Mouse (Mus musculus) heart, embryonic 13.5 days (tissue): ENCODE measurements at regions not wholly inside any gene's neighbourhood (a gene's known extent, or its start where the extent isn't known, plus 50 kb on each side); places are given as distances from the start of the nearest gene placed in this dataset.

Experiments
- ATAC-seq: fragments of 200-750 bp; cut with Nextera tagmentation; 2 replicates; pipeline ENCODE4 v1.8.0; 2017; ENCODE audit warnings: moderate TSS enrichment; ENCODE audit not compliant: insufficient number of reproducible peaks, low FRiP score, low TSS enrichment; ENCODE audit errors: extremely low read depth
- H3K27ac ChIP-seq: fragments of 300-500 bp; sonication (generic); replicated peaks from 2 replicates; pipeline ENCODE4 v1.5.1; 2015; ENCODE audit warnings: moderate library complexity, mild to moderate bottlenecking, inconsistent platforms
- H3K27me3 ChIP-seq: fragments of 300-500 bp; sonication (generic); replicated peaks from 2 replicates; pipeline ENCODE4 v1.6.1; 2015; ENCODE audit warnings: mild to moderate bottlenecking, inconsistent platforms
- H3K36me3 ChIP-seq: fragments of 300-500 bp; sonication (generic); 2 replicates; pipeline ENCODE4 v1.6.1; 2015; ENCODE audit warnings: mild to moderate bottlenecking, inconsistent platforms
- H3K4me1 ChIP-seq: fragments of 300-500 bp; sonication (generic); 2 replicates; pipeline ENCODE4 v1.6.1; 2015; ENCODE audit warnings: inconsistent platforms
- H3K4me2 ChIP-seq: fragments of 300-500 bp; sonication (generic); 2 replicates; pipeline ENCODE4 v1.6.1; 2015; ENCODE audit warnings: inconsistent platforms, mild to moderate bottlenecking, moderate library complexity
- H3K4me3 ChIP-seq: fragments of 300-500 bp; sonication (generic); 2 replicates; pipeline ENCODE4 v1.5.1; 2015; ENCODE audit warnings: moderate library complexity, mild to moderate bottlenecking, inconsistent platforms
- H3K9ac ChIP-seq: fragments of 300-500 bp; sonication (generic); 2 replicates; pipeline ENCODE4 v1.6.1; 2015; ENCODE audit warnings: inconsistent platforms, mild to moderate bottlenecking, moderate library complexity
- H3K9me3 ChIP-seq: fragments of 300-500 bp; sonication (generic); 2 replicates; pipeline ENCODE4 v1.6.1; 2016; ENCODE audit warnings: inconsistent platforms
- WGBS: fragments of 180-500 bp; shearing (Covaris S2); methylation state at CpG from one replicate; pipeline ENCODE4 v1.1.7; 2015; ENCODE audit warnings: mixed read lengths; 5-methylcytosine and 5-hydroxymethylcytosine counted together

- Histone ChIP-seq H3K4me3 (no peak overlapping the region), H3K9ac (no peak overlapping the region), H3K36me3 (no peaks in the 10 kb centered on the region), H3K4me1 (0 out of 2 replicates have a peak, but pooled peaks cover 4% of the 10 kb centered on the region), H3K4me2 (no peak overlapping the region), H3K27ac (no peak overlapping the region), H3K27me3 (no peaks in the 10 kb centered on the region), H3K9me3 (no peaks in the 10 kb centered on the region)
- WGBS, result 76% methylated on average over 3 of the region's 3 CpGs
- ATAC-seq, result no peak
Observed at GRCm38 (mm10) chr3:134015412-134015811, 220.9 kb upstream of the Cxxc4 start.

GRCm38 (mm10) chr3:134033862-134034261, 202.4 kb upstream of the Cxxc4 start:
- Histone ChIP-seq H3K4me2 (no peak overlapping the region), H3K9me3 (no peaks in the 10 kb centered on the region), H3K36me3 (no peaks in the 10 kb centered on the region), H3K27ac (no peak overlapping the region), H3K4me1 (no peaks in the 10 kb centered on the region), H3K4me3 (no peak overlapping the region), H3K27me3 (no peaks in the 10 kb centered on the region), H3K9ac (no peak overlapping the region)
- WGBS, result 69% methylated on average over 5 of the region's 5 CpGs
- ATAC-seq, result no peak

GRCm38 (mm10) chr3:134036310-134036934, 199.9 kb upstream of the Cxxc4 start:
- Histone ChIP-seq H3K9me3 (no peaks in the 10 kb centered on the region), H3K27me3 (no peaks in the 10 kb centered on the region), H3K27ac (no peak overlapping the region), H3K4me1 (no peaks in the 10 kb centered on the region), H3K4me2 (no peak overlapping the region), H3K9ac (no peak overlapping the region), H3K36me3 (no peaks in the 10 kb centered on the region), H3K4me3 (no peak overlapping the region)
- WGBS, result 76% methylated on average over 6 of the region's 6 CpGs
- no peak for ATAC-seq

GRCm38 (mm10) chr3:134050649-134051048, 185.6 kb upstream of the Cxxc4 start:
- ATAC-seq, result no peak
- no peak overlapping the region for H3K9ac ChIP-seq

GRCm38 (mm10) chr3:134082461-134082860, 153.8 kb upstream of the Cxxc4 start:
- no peak overlapping the region for H3K9ac ChIP-seq
- no peak for ATAC-seq
- WGBS, result 67% methylated on average over 1 of the region's 1 CpGs
- no peaks in the 10 kb centered on the region for H3K36me3 ChIP-seq
- no peak overlapping the region for H3K27ac ChIP-seq
- H3K4me2 ChIP-seq, result no peak overlapping the region
- H3K4me1 ChIP-seq, result no peaks in the 10 kb centered on the region
- no peaks in the 10 kb centered on the region for H3K27me3 ChIP-seq
- H3K9me3 ChIP-seq, result no peaks in the 10 kb centered on the region
- no peak overlapping the region for H3K4me3 ChIP-seq

More at GRCm38 (mm10) chr3:134050649-134051048, 185.6 kb upstream of the Cxxc4 start:
- Histone ChIP-seq H3K36me3 (no peaks in the 10 kb centered on the region), H3K27me3 (no peaks in the 10 kb centered on the region), H3K9me3 (no peaks in the 10 kb centered on the region), H3K4me2 (no peak overlapping the region), H3K4me3 (no peak overlapping the region), H3K27ac (no peak overlapping the region), H3K4me1 (no peaks in the 10 kb centered on the region)

GRCm38 (mm10) chr3:134099471-134100125, 136.7 kb upstream of the Cxxc4 start:
- ATAC-seq, result no peak
- H3K27me3 ChIP-seq, result no peaks in the 10 kb centered on the region
- H3K9ac ChIP-seq, result no peak overlapping the region
- H3K4me3 ChIP-seq, result no peak overlapping the region
- no peaks in the 10 kb centered on the region for H3K9me3 ChIP-seq
- peak overlapping the region; percentile 26; the same call in 1 of the 2 replicates for H3K27ac ChIP-seq
- no peak overlapping the region for H3K4me2 ChIP-seq
- WGBS, result 76% methylated on average over 3 of the region's 3 CpGs
- H3K36me3 ChIP-seq, result no peaks in the 10 kb centered on the region
- peaks cover 20% of the 10 kb centered on the region for H3K4me1 ChIP-seq

GRCm38 (mm10) chr3:134102151-134102738, 134.0 kb upstream of the Cxxc4 start:
- H3K9ac ChIP-seq, result no peak overlapping the region
- no peaks in the 10 kb centered on the region for H3K9me3 ChIP-seq
- WGBS, result 63% methylated on average over 3 of the region's 3 CpGs
- H3K4me2 ChIP-seq, result no peak overlapping the region
- no peak for ATAC-seq
- H3K4me1 ChIP-seq, result peaks cover 14% of the 10 kb centered on the region
- H3K4me3 ChIP-seq, result no peak overlapping the region
- no peak overlapping the region for H3K27ac ChIP-seq
- H3K27me3 ChIP-seq, result no peaks in the 10 kb centered on the region
- no peaks in the 10 kb centered on the region for H3K36me3 ChIP-seq

GRCm38 (mm10) chr3:134104625-134105024, 131.7 kb upstream of the Cxxc4 start:
- Histone ChIP-seq H3K4me2 (no peak overlapping the region), H3K27ac (no peak overlapping the region), H3K9ac (no peak overlapping the region), H3K4me3 (no peak overlapping the region), H3K27me3 (no peaks in the 10 kb centered on the region), H3K9me3 (no peaks in the 10 kb centered on the region), H3K4me1 (peaks cover 8% of the 10 kb centered on the region), H3K36me3 (no peaks in the 10 kb centered on the region)
- ATAC-seq, result no peak
- 58% methylated on average over 1 of the region's 1 CpGs for WGBS

GRCm38 (mm10) chr3:134105112-134105511, 131.2 kb upstream of the Cxxc4 start:
- H3K27ac ChIP-seq, result no peak overlapping the region
- 71% methylated on average over 2 of the region's 2 CpGs for WGBS
- no peaks in the 10 kb centered on the region for H3K36me3 ChIP-seq
- H3K9ac ChIP-seq, result no peak overlapping the region
- H3K4me3 ChIP-seq, result no peak overlapping the region
- H3K27me3 ChIP-seq, result no peaks in the 10 kb centered on the region
- no peak overlapping the region for H3K4me2 ChIP-seq
- no peaks in the 10 kb centered on the region for H3K9me3 ChIP-seq
- H3K4me1 ChIP-seq, result peaks cover 3% of the 10 kb centered on the region
- ATAC-seq, result no peak

- Histone ChIP-seq H3K4me2 (no peak overlapping the region), H3K4me3 (no peak overlapping the region), H3K9me3 (no peaks in the 10 kb centered on the region), H3K9ac (no peak overlapping the region), H3K36me3 (no peaks in the 10 kb centered on the region), H3K4me1 (no peaks in the 10 kb centered on the region), H3K27me3 (no peaks in the 10 kb centered on the region), H3K27ac (no peak overlapping the region)
- 77% methylated on average over 3 of the region's 3 CpGs for WGBS
- no peak for ATAC-seq
Observed at GRCm38 (mm10) chr3:134105567-134105966, 130.7 kb upstream of the Cxxc4 start.

- Histone ChIP-seq H3K4me3 (no peak overlapping the region), H3K27me3 (no peaks in the 10 kb centered on the region), H3K4me2 (no peak overlapping the region), H3K9ac (no peak overlapping the region), H3K27ac (no peak overlapping the region), H3K4me1 (no peaks in the 10 kb centered on the region), H3K36me3 (no peaks in the 10 kb centered on the region), H3K9me3 (no peaks in the 10 kb centered on the region)
- WGBS, result 65% methylated on average over 1 of the region's 1 CpGs
- ATAC-seq, result no peak
Observed at GRCm38 (mm10) chr3:134114501-134114900, 121.8 kb upstream of the Cxxc4 start.

GRCm38 (mm10) chr3:134115007-134115406, 121.3 kb upstream of the Cxxc4 start:
- ATAC-seq, result no peak
- no peaks in the 10 kb centered on the region for H3K4me1 ChIP-seq
- no peak overlapping the region for H3K4me3 ChIP-seq
- 91% methylated on average over 4 of the region's 4 CpGs for WGBS
- no peaks in the 10 kb centered on the region for H3K36me3 ChIP-seq
- H3K27me3 ChIP-seq, result no peaks in the 10 kb centered on the region
- no peak overlapping the region for H3K4me2 ChIP-seq
- H3K9ac ChIP-seq, result no peak overlapping the region
- H3K9me3 ChIP-seq, result no peaks in the 10 kb centered on the region
- H3K27ac ChIP-seq, result no peak overlapping the region
